Mouse (Mus musculus): ENCODE data around the gene Gls. TPM values are rescaled to one million over a fixed set of nuclear protein-coding genes. Genes with fewer than 3 reads are reported as not detected.

Gls gene
- total RNA-seq, 1 experiment from 2014 or later = 205 TPM

GRCm38 (mm10) chr1:52161151-52161550 is 71.9 kb downstream of the Gls start:
- no peak for ATAC-seq (replicated peaks; ENCODE audit: low read depth, poor library complexity, severe bottlenecking)

GRCm38 (mm10) chr1:52158490-52159381 is 74.3 kb downstream of the Gls start:
- no peak for ATAC-seq (replicated peaks; ENCODE audit: low read depth, poor library complexity, severe bottlenecking)

GRCm38 (mm10) chr1:52158040-52158439 is 75.0 kb downstream of the Gls start:
- ATAC-seq (replicated peaks; ENCODE audit: low read depth, poor library complexity, severe bottlenecking) = no peak

GRCm38 (mm10) chr1:52156351-52156750 is 76.7 kb downstream of the Gls start:
- no peak for ATAC-seq (replicated peaks; ENCODE audit: low read depth, poor library complexity, severe bottlenecking)

DNA sequence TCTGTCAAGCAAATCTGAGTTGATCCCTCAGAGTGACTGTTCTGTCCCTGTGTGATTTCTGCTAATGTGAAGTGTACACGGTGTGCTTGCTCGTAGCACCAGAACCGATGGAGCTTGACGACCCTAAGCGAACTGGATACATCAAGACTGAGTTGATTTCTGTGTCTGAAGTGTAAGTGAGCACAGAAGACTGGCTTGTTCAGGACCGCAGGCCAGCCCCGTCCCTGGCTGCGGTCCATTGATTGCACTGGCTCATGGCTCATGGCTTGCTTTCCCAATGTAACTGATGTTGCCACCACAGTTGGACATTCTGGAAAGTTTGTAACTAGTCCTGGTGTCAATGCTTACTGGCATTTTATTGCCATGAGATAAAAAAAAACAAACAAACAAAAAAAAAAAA is 78.1 kb downstream of the Gls start:
- ATAC-seq (replicated peaks; ENCODE audit: low read depth, poor library complexity, severe bottlenecking) = no peak

DNA sequence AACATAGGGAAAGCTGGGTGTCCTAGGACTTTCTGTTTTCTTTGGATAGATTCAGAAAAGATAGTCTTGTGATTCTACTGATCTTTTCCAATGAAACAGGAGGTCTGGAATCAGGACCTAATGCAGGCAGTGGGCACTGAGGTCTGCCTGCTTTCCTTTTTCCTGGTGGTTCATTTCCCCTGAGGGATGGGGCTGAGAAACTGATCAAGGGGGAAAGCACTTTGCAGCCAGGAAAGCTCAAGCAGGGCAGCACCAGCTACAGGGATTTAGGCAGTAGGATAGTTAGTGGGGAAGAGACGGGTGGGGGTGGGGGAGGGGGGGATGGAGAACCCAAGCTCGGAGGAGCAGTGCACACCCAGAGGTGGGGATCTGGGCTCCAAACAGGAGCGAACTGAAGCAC is 80.1 kb downstream of the Gls start:
- ATAC-seq (replicated peaks; ENCODE audit: low read depth, poor library complexity, severe bottlenecking) = no peak

- ATAC-seq (replicated peaks; ENCODE audit: low read depth, poor library complexity, severe bottlenecking) = no peak
Observed at GRCm38 (mm10) chr1:52152369-52152768, 80.7 kb downstream of the Gls start.

DNA sequence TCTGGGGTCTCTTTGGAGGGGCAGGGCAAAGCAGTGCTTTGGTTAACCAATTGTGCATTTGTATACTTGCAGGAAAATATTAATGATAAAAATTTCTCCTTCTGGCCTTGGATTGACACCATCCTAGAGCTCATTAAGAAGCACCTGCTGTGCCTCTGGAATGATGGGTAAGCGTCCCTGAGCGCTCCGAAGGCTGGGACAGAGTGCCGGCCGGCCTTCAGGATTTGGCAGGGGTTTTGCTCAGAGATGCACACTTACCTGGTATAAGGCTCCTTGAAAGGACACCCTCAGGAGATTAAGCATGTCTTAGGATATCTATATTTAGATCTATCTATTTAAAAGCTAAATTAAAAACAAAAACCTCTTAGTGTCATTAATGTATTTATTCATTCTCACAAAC is 81.9 kb downstream of the Gls start:
- ATAC-seq (replicated peaks; ENCODE audit: low read depth, poor library complexity, severe bottlenecking) = no peak

- ATAC-seq (replicated peaks; ENCODE audit: low read depth, poor library complexity, severe bottlenecking) = peak; percentile 82
Observed at GRCm38 (mm10) chr1:52150676-52151075, 82.4 kb downstream of the Gls start.

- ATAC-seq (replicated peaks; ENCODE audit: low read depth, poor library complexity, severe bottlenecking) = peak; percentile 82
Observed at GRCm38 (mm10) chr1:52149934-52150346, 83.1 kb downstream of the Gls start.

GRCm38 (mm10) chr1:52148696-52149095 is 84.3 kb downstream of the Gls start:
- no peak for ATAC-seq (replicated peaks; ENCODE audit: low read depth, poor library complexity, severe bottlenecking)

DNA sequence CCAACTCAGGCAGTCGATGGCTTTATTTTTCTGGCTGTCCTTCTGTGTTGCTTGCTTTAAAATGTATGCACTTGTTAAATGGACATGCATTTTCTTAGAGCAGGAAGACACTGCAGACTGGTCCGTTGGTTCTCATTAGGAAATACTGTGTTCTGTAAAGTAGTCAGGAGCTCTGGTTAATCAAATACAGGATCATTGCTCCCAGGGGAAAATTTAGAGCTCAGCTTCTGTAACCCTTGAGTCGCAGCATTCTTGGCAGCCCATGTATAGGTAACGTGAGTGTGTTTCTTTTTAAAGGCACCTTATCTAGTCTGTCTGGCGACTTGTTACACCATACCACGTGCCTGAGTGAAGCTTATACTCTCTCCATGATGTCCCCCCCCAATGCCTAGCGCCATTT is 84.9 kb downstream of the Gls start:
- no peak for ATAC-seq (replicated peaks; ENCODE audit: low read depth, poor library complexity, severe bottlenecking)

DNA sequence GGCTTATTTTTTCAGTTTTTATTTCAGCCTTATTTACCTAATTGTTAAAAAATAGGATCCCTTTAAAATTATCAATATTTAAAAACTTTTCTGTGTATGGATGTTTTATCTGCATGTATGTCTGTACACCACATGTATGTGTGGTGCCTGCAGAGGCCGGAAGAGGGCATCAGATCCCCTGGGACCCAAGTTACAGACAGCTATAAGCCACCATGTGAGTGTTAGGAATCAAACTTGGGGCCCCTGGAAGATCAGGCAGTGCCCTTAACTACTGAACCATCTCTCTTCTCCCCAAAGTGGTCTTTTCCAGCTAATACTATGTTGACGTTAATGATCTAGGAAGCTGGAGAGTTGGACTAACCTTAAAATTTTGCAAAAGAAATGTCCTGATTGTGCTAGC is 85.6 kb downstream of the Gls start:
- ATAC-seq (replicated peaks; ENCODE audit: low read depth, poor library complexity, severe bottlenecking) = no peak

- peak; percentile 64 for ATAC-seq (replicated peaks; ENCODE audit: low read depth, poor library complexity, severe bottlenecking)
Observed at GRCm38 (mm10) chr1:52146214-52146970, 86.6 kb downstream of the Gls start.

- no peak for ATAC-seq (replicated peaks; ENCODE audit: low read depth, poor library complexity, severe bottlenecking)
Observed at GRCm38 (mm10) chr1:52144907-52145306, 88.1 kb downstream of the Gls start.

- ATAC-seq (replicated peaks; ENCODE audit: low read depth, poor library complexity, severe bottlenecking) = no peak
Observed at GRCm38 (mm10) chr1:52143596-52144156, 89.4 kb downstream of the Gls start.

- no peak for ATAC-seq (replicated peaks; ENCODE audit: low read depth, poor library complexity, severe bottlenecking)
Observed at GRCm38 (mm10) chr1:52143191-52143590, 89.8 kb downstream of the Gls start.

DNA sequence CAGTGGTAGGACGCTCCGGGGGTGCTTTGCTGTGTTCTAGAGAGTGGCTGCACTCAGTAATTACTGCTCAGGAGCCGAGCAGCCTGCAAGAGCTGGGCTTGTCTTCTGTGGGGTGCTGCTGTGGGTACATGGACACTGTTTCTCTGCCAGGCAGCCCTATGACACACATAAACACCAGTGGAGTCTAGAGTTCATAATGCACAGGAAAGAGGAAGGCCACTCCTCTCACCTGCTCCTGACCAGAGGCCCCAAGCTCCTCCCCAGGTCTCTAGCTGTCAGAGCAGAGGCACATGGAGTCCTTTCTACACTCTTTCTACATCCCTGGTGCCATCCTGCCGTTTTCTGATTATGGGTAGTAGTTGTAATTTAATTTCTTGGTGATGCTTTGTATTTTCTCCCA is 90.9 kb downstream of the Gls start:
- no peak for ATAC-seq (replicated peaks; ENCODE audit: low read depth, poor library complexity, severe bottlenecking)

DNA sequence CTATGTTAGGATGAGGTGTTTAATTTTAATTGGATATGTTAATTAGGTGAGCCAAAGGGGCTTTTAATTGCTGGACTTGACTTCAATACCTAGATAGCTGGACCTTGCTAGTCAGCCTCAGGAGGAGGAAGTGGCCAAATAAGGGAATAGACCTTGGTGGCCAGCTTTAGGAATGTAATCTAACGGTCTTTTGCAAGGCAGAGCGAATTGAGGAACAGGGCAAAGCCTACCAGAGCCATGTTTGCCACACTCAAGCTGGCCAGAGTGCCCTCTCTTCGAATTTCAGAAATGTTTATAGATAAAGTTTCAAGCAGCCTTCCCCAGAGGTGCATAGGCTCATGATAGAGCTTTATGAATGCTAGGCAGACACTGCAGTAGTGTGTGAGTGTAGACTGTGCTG is 91.5 kb downstream of the Gls start:
- ATAC-seq (replicated peaks; ENCODE audit: low read depth, poor library complexity, severe bottlenecking) = 0 out of 2 replicates have a peak, but pooled peaks have one; percentile 36

DNA sequence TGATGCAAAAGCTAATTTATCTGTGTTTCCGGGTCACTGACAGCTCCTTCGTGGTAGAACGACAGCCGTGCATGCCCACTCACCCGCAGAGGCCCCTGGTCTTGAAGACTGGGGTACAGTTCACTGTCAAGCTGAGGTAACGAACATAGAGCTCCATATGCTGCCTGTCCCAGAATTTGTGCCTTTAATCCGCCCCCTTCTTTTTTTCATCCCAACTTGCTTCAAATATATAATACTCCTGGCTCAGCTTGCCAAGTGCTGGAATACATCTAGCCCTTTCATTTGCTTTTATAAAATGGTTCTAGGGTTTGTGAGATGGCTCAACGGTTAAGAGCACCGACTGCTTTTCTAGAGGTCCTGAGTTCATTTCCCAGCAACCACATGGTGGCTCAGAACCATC is 92.5 kb downstream of the Gls start:
- ATAC-seq (replicated peaks; ENCODE audit: low read depth, poor library complexity, severe bottlenecking) = no peak

DNA sequence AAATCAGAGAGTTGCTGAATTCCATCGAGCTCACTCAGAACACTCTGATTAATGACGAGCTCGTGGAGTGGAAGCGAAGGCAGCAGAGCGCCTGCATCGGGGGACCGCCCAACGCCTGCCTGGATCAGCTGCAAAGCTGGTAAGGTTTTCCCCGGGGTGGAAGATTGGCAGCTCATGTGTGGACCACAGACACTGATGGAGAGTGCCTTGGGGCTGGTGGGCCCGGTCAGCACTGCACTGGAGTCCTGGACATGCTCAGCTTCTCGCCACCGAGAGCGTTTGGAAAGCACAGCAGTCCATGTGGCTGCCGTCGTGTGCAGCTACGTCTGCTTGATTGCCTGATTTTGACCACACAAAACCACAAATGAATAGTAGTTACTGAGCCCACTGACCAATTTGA is 95.7 kb downstream of the Gls start:
- ATAC-seq (replicated peaks; ENCODE audit: low read depth, poor library complexity, severe bottlenecking) = no peak
